26 mouse cellular contexts compared by ENCODE assay signal in genomic region chr10:34117770-34118169, GRCm38 (mm10). TPM values are rescaled to one million over a fixed set of nuclear protein-coding genes. Genes with fewer than 3 reads are reported as not detected.
"Had no signal": no experiment of that assay in that cellular context is flagged by ENCODE, and none has a peak within 500 bp of the region (broad histone marks: within the 10 kb centered on the region; RNA-seq: fewer than 3 reads in every experiment).

No protein-coding gene starts in this region.

- DNase-seq: kidney, postnatal 10 days; kidney, postnatal 4 days; left cerebral cortex, postnatal 4 days; liver, postnatal 0 days; lung, embryonic 14.5 days; right cerebral cortex, adult 18-20 months; right cerebral cortex, postnatal 14 days; thymus, adult 2 months; thymus, postnatal 14 days; thymus, postnatal 4 days had no signal

- H3K4me3 ChIP-seq: kidney, embryonic 15.5 days; limb, embryonic 12.5 days; limb, embryonic 15.5 days; megakaryocyte, embryonic 14.5 days; midbrain, embryonic 10.5 days; midbrain, embryonic 13.5 days; myocyte had no signal

- H3K27me3 ChIP-seq: kidney, embryonic 15.5 days; limb, embryonic 12.5 days; limb, embryonic 15.5 days; megakaryocyte, embryonic 14.5 days; midbrain, embryonic 13.5 days had no signal

- H3K36me3 ChIP-seq: kidney, embryonic 15.5 days; limb, embryonic 12.5 days; limb, embryonic 15.5 days; midbrain, embryonic 10.5 days; midbrain, embryonic 13.5 days had no signal

- ATAC-seq: liver, postnatal 0 days; lung, postnatal 0 days; midbrain, embryonic 13.5 days; midbrain, embryonic 16.5 days had no signal

- H3K4me2 ChIP-seq: kidney, embryonic 15.5 days; limb, embryonic 12.5 days; limb, embryonic 15.5 days; liver, embryonic 11.5 days; lung, embryonic 14.5 days; midbrain, embryonic 13.5 days had no signal

- H3K9me3 ChIP-seq: kidney, embryonic 15.5 days; limb, embryonic 12.5 days; limb, embryonic 15.5 days; midbrain, embryonic 10.5 days; midbrain, embryonic 13.5 days had no signal

- H3K9ac ChIP-seq: kidney, embryonic 15.5 days; limb, embryonic 12.5 days; limb, embryonic 15.5 days; liver, embryonic 14.5 days; liver, postnatal 0 days; lung, embryonic 14.5 days; midbrain, embryonic 13.5 days had no signal

- H3K27ac ChIP-seq: kidney, embryonic 15.5 days; limb, embryonic 12.5 days; limb, embryonic 15.5 days; liver, embryonic 14.5 days; macrophage; midbrain, embryonic 10.5 days; midbrain, embryonic 13.5 days; stomach, postnatal 0 days had no signal

- H3K4me1 ChIP-seq: kidney, embryonic 15.5 days; limb, embryonic 12.5 days; limb, embryonic 15.5 days; megakaryocyte, embryonic 14.5 days; midbrain, embryonic 10.5 days; midbrain, embryonic 13.5 days had no signal

RNA-seq across cellular contexts. Expression of gene Calhm6, which starts 10.0 kb away (rescaled TPM):
- total RNA-seq: layer of hippocampus, adult 18-20 months had no signal
- polyA plus RNA-seq: neural tube, embryonic 11.5 days had no signal

RNA-seq across cellular contexts. Expression of gene Calhm5, which starts 21.5 kb away (rescaled TPM):
- total RNA-seq: monocyte, adult 5-6 weeks had no signal
